Mouse (Mus musculus) lung, embryonic 14.5 days (tissue): ENCODE data around the gene Rasl11b. TPM values are rescaled to one million over a fixed set of nuclear protein-coding genes. Genes with fewer than 3 reads are reported as not detected.

Experiments used
- ATAC-seq: fragments of 200-750 bp; cut with Nextera tagmentation; 2 replicates; pipeline ENCODE4 v1.8.0; 2017; ENCODE audit warnings: mild to moderate bottlenecking, moderate TSS enrichment, moderate library complexity; ENCODE audit not compliant: insufficient read depth
- DNase-seq: peaks from one replicate; pipeline ENCODE4 v3.0.0-alpha.2; 2015
- H3K27ac ChIP-seq: fragments of 300-500 bp; sonication (generic); 2 replicates; pipeline ENCODE4 v1.5.1; 2014; ENCODE audit warnings: low read depth, mild to moderate bottlenecking, moderate library complexity
- H3K27me3 ChIP-seq: fragments of 300-500 bp; sonication (generic); 2 replicates; pipeline ENCODE4 v1.6.1; 2014; ENCODE audit warnings: low read length, control low read depth; ENCODE audit not compliant: insufficient read depth
- H3K36me3 ChIP-seq: fragments of 300-500 bp; sonication (generic); 2 replicates; pipeline ENCODE4 v1.6.1; 2014; ENCODE audit warnings: control low read depth; ENCODE audit not compliant: insufficient read depth
- H3K4me1 ChIP-seq: fragments of 300-500 bp; sonication (generic); 2 replicates; pipeline ENCODE4 v1.6.1; 2014; ENCODE audit warnings: antibody characterized with exemption, control low read depth; ENCODE audit not compliant: insufficient read depth
- H3K4me2 ChIP-seq: fragments of 300-500 bp; sonication (generic); 2 replicates; pipeline ENCODE4 v1.6.1; 2014; ENCODE audit warnings: mild to moderate bottlenecking
- H3K4me3 ChIP-seq: fragments of 300-500 bp; sonication (generic); 2 replicates; pipeline ENCODE4 v1.5.1; 2014; ENCODE audit warnings: low read depth, low read length
- H3K9ac ChIP-seq: fragments of 300-500 bp; sonication (generic); 2 replicates; pipeline ENCODE4 v1.6.1; 2014
- H3K9me3 ChIP-seq: fragments of 300-500 bp; sonication (generic); 2 replicates; pipeline ENCODE4 v1.6.1; 2016; ENCODE audit warnings: low read depth, low read length, control low read depth
- CTCF ChIP-seq: IDR thresholded peaks from 2 replicates; pipeline ENCODE4 v1.5.1; 2016; ENCODE audit warnings: antibody characterized with exemption, low read depth
- WGBS: fragments of 180-500 bp; shearing (Covaris S2); extraction: QIAGEN DNeasy Blood & Tissue Kit; methylation state at CpG from one replicate; pipeline ENCODE4 v1.1.7; 2014; 5-methylcytosine and 5-hydroxymethylcytosine counted together
- polyA plus RNA-seq: library from polyadenylated mRNA; unstranded; fragments of >200 nt; fragmentation: Nextera tagmentation; extraction: Ambion mirVana; gene quantifications from 2 replicates; pipeline ENCODE4 v1.2.1, GENCODE M21; 2014

Gene Rasl11b
- polyA plus RNA-seq, 1 experiment from 2014 or later: 90.2 TPM

DNA sequence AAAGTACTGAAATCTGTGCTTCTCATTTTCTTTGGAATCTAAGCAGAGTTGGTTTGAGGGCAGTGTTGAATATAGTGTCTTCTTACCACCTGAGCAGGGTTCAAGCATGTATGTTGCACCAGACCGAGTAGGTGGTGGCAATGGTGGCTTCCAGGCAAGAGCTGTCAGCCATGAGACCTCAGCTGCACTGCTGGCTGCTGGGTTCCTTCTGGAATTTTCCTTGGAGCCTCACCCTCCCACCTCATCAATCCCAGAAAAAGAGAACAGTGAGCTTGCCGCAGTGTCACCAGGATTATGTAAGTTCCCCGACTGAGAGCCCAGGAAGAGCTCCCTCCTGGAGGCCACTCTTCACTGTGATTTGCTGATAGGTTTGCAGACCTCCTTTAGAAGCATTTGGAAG lies 12.1 kb downstream of the Rasl11b start:
- Histone ChIP-seq H3K36me3 (no peaks in the 10 kb centered on the region), H3K4me2 (no peak overlapping the region), H3K9me3 (peaks cover 5% of the 10 kb centered on the region; the same call in 1 of the 2 replicates), H3K4me3 (no peak overlapping the region), H3K27me3 (no peaks in the 10 kb centered on the region), H3K9ac (no peak overlapping the region), H3K27ac (no peak overlapping the region), H3K4me1 (peaks cover 29% of the 10 kb centered on the region)
- 51% methylated on average over 3 of the region's 3 CpGs for WGBS
- no peak for ATAC-seq
- no peak for DNase-seq
- TF ChIP-seq CTCF: no peak

DNA sequence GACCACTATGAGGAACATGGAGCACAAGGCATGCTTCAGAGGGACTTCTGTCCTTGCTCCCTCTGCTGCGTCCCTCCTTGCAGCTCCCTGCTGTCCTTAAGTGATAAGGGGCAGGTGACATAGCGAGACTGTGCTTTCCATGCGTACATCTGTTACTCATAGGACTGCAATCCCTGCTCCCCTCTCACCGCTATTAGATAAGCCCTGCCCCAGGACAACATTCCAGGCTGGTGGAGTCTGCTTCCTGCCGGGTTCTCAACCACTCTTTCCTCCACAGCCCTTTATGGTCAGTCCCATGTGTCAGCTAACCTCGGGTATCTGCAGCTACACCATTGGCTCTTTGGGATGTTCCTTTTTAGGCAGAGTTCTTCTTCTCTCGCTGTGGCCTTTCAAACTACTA lies 13.4 kb downstream of the Rasl11b start:
- Histone ChIP-seq H3K27me3 (no peaks in the 10 kb centered on the region), H3K4me1 (peaks cover 29% of the 10 kb centered on the region), H3K4me3 (no peak overlapping the region), H3K27ac (no peak overlapping the region), H3K9me3 (peaks cover 1% of the 10 kb centered on the region; the same call in 1 of the 2 replicates), H3K36me3 (no peaks in the 10 kb centered on the region), H3K4me2 (no peak overlapping the region), H3K9ac (no peak overlapping the region)
- WGBS: 40% methylated on average over 7 of the region's 7 CpGs
- no peak for TF ChIP-seq CTCF
- DNase-seq (no peak), ATAC-seq (no peak)

DNA sequence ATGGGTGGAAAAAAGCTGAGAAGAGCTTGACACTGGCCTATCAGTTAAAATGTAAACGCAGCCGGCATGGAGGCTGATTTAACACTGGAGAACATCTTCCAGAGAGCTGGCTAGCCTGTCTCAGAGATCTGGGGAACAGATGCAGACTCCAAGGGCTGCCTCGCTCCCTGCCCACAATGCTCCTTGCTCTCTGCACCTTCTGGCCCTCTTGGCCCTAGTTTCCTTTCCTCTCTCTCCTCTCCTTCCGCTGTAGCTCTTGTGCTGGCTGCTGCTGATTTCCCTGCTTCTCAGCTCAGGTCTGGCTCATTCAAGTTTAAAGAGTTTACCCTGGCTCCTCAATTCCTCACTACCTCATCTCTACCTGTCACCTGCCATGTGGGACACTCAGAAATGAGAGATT lies 14.6 kb downstream of the Rasl11b start:
- 52% methylated on average over 4 of the region's 4 CpGs for WGBS
- no peak overlapping the region for H3K9ac ChIP-seq
- DNase-seq (no peak), ATAC-seq (no peak)
- no peaks in the 10 kb centered on the region for H3K9me3 ChIP-seq
- H3K4me1 ChIP-seq: peaks cover 33% of the 10 kb centered on the region
- H3K4me3 ChIP-seq: no peak overlapping the region
- H3K27ac ChIP-seq: no peak overlapping the region
- no peak for TF ChIP-seq CTCF
- no peak overlapping the region for H3K4me2 ChIP-seq
- H3K36me3 ChIP-seq: no peaks in the 10 kb centered on the region
- no peaks in the 10 kb centered on the region for H3K27me3 ChIP-seq

DNA sequence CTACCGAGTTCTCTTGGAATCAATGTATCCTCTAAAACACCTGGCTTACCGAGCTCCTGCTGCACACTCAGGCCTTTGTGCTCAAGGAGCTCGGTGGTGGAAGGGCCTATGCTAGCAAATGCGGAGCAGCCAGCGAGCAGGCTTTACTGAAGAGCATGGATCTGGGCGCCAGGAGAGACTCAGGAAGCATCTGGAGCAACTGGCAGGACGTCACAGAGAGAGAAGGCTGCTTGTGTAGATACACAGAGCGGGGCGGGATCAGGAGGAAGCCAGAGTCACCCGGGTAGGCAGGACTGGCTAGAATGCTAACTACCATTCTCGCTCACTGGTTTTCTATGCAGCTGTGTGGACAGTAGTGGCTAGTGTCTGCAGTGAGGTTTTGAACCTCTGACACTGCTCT lies 16.3 kb downstream of the Rasl11b start:
- Histone ChIP-seq H3K27ac (no peak overlapping the region), H3K9me3 (no peaks in the 10 kb centered on the region), H3K27me3 (no peaks in the 10 kb centered on the region), H3K36me3 (no peaks in the 10 kb centered on the region), H3K4me2 (no peak overlapping the region), H3K4me1 (peaks cover 39% of the 10 kb centered on the region), H3K9ac (no peak overlapping the region), H3K4me3 (no peak overlapping the region)
- no peak for TF ChIP-seq CTCF
- 50% methylated on average over 11 of the region's 11 CpGs for WGBS
- peak; percentile 16; the same call in 1 of the 2 replicates for ATAC-seq
- DNase-seq: peak; percentile 63

DNA sequence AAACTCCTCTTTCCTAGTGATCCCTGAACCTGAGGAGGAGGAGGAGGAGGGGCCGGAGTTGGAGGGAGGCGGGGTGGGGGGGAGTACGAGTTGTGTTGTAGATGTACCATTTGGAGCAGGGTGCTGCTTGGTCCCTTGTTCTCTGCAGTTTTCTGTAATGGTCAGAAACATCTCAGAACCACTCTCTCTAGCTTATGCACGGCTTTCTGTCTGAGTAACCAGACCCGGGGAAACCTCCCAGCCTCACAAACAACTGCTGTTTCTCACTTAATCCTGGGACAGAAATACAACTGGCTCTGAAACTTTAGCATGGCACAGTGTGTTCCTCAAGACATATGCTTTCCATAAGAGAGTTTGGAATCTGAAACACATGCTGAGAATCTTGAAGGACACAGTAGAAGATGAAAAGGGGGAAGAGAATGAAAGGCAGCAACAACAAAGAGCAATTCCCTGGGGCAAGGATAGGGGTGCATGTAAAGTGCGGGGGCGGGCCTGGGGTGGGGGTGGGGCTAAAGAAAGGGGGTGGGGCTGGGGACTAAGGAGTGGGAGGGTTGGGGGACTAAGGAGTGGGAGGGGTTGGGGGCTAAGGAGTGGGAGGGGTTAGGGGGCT lies 19.5 kb downstream of the Rasl11b start:
- no peaks in the 10 kb centered on the region for H3K36me3 ChIP-seq
- no peak for TF ChIP-seq CTCF
- H3K4me2 ChIP-seq: no peak overlapping the region
- no peaks in the 10 kb centered on the region for H3K27me3 ChIP-seq
- peaks cover 19% of the 10 kb centered on the region for H3K4me1 ChIP-seq
- H3K9ac ChIP-seq: no peak overlapping the region
- no peak overlapping the region for H3K4me3 ChIP-seq
- H3K27ac ChIP-seq: peak overlapping the region; percentile 20; the same call in 1 of the 2 replicates
- WGBS: 12% methylated on average over 7 of the region's 7 CpGs
- ATAC-seq: 0 out of 2 replicates have a peak, but pooled peaks have one; percentile 7
- no peak for DNase-seq
- no peaks in the 10 kb centered on the region for H3K9me3 ChIP-seq

DNA sequence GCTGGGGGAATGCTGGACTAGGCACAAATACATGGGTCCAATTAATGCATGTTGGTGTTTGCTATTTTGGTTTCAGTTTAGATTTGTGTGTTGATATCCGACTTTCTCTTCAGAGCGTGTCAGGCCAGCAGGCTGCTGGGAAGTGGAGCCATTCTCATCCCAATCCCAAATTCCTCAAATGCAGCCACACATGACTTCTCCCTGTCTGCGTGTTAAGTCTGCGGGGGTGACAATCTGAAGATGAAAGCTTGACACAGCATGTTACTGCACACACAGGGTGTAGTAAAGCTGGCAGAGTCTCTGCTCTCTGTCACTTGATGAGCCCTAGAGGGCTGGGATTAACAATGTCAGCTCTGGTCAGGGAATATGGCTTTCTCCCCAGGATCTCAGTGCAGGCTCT lies 20.0 kb downstream of the Rasl11b start:
- Histone ChIP-seq H3K9ac (no peak overlapping the region), H3K4me3 (no peak overlapping the region), H3K4me1 (peaks cover 16% of the 10 kb centered on the region), H3K9me3 (no peaks in the 10 kb centered on the region), H3K27ac (no peak overlapping the region), H3K27me3 (no peaks in the 10 kb centered on the region), H3K4me2 (peak overlapping the region; percentile 20; the same call in 1 of the 2 replicates), H3K36me3 (no peaks in the 10 kb centered on the region)
- WGBS: 44% methylated on average over 4 of the region's 4 CpGs
- DNase-seq (no peak), ATAC-seq (peak; percentile 36; the same call in 1 of the 2 replicates)
- no peak for TF ChIP-seq CTCF

DNA sequence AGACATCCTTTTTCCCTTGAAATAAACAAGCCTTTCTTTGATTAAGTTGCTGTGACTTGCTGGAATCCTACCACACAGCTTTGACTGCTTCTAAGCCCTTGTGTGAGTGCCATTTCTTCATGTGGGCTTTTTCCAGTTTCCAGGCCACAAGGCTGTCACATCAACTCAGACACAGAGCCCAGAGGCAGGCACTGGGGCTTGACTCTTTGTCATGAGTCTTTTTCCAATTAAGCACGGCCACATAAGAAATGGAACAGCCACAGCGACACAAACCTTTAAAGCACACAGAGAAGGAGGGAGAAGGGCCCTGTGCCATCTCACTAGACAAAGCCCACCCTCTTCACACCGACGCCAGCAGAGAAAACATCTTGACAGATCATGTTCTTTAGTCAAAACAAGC lies 23.4 kb downstream of the Rasl11b start:
- H3K27me3 ChIP-seq: no peaks in the 10 kb centered on the region
- H3K36me3 ChIP-seq: no peaks in the 10 kb centered on the region
- H3K9me3 ChIP-seq: no peaks in the 10 kb centered on the region
- 52% methylated on average over 4 of the region's 4 CpGs for WGBS
- no peak for TF ChIP-seq CTCF
- peaks cover 10% of the 10 kb centered on the region for H3K4me1 ChIP-seq
- no peak overlapping the region for H3K27ac ChIP-seq
- no peak for DNase-seq
- no peak overlapping the region for H3K4me2 ChIP-seq
- no peak overlapping the region for H3K4me3 ChIP-seq
- ATAC-seq: no peak
- no peak overlapping the region for H3K9ac ChIP-seq
